Mouse (Mus musculus) left cerebral cortex, postnatal 4 days (tissue): ENCODE measurements around the gene Tmem33. TPM values are rescaled to one million over a fixed set of nuclear protein-coding genes. Genes with fewer than 3 reads are reported as not detected.

Source experiments
- DNase-seq: peaks from one replicate; pipeline ENCODE4 v3.0.0-alpha.2; 2022
- intact Hi-C: fragments of 180-260 bp; cut with DNase I; formaldehyde crosslinking; loops from one replicate; pipeline ENCODE4 v1.15.1; 2025
- total RNA-seq, 2 experiments: library from RNA; stranded (reverse); gene quantifications; 2 replicates each; pipeline ENCODE4 v1.2.3; 2021

Tmem33 gene
- total RNA-seq, 2 experiments from 2014 or later = 60.6 to 66.2 TPM

GRCm38 (mm10) chr5:67252261-67252660 is 8.1 kb upstream of the Tmem33 start:
- intact Hi-C loops = no loop called here
- DNase-seq = no peak

- DNase-seq = no peak
- intact Hi-C loops = no loop called here
These were observed 4.7 kb upstream of the Tmem33 start for GRCm38 (mm10) chr5:67255664-67256063.

- intact Hi-C loops = no loop called here
- DNase-seq = no peak
These were observed 1.9 kb upstream of the Tmem33 start for GRCm38 (mm10) chr5:67258473-67258872.

- intact Hi-C loops = no loop called here
- no peak for DNase-seq
These were observed 220 bp upstream of the Tmem33 start for GRCm38 (mm10) chr5:67260159-67260530.

- intact Hi-C loops = no loop called here
- DNase-seq = no peak
These were observed 2.6 kb downstream of the Tmem33 start for GRCm38 (mm10) chr5:67262964-67263363.

- DNase-seq = no peak
- intact Hi-C loops = no loop called here
These were observed 5.7 kb downstream of the Tmem33 start for GRCm38 (mm10) chr5:67266106-67266505.

GRCm38 (mm10) chr5:67269309-67269708 is 8.9 kb downstream of the Tmem33 start:
- DNase-seq = no peak
- intact Hi-C loops = no loop called here

GRCm38 (mm10) chr5:67279407-67279806 is 19.0 kb downstream of the Tmem33 start:
- intact Hi-C loops = no loop called here

GRCm38 (mm10) chr5:67279840-67280239 is 19.5 kb downstream of the Tmem33 start:
- intact Hi-C loops = no loop called here
- DNase-seq = no peak

More at GRCm38 (mm10) chr5:67279407-67279806, 19.0 kb downstream of the Tmem33 start:
- DNase-seq = no peak

GRCm38 (mm10) chr5:67280400-67280799 is 20.0 kb downstream of the Tmem33 start:
- intact Hi-C loops = no loop called here
- no peak for DNase-seq

- no peak for DNase-seq
- intact Hi-C loops = no loop called here
These were observed 34.7 kb downstream of the Tmem33 start for GRCm38 (mm10) chr5:67295029-67295428.

- intact Hi-C loops = no loop called here
- DNase-seq = no peak
These were observed 35.3 kb downstream of the Tmem33 start for GRCm38 (mm10) chr5:67295682-67296081.

- intact Hi-C loops = no loop called here
- DNase-seq = no peak
These were observed 35.8 kb downstream of the Tmem33 start for GRCm38 (mm10) chr5:67296171-67296570.

GRCm38 (mm10) chr5:67297026-67297813 is 36.9 kb downstream of the Tmem33 start:
- no peak for DNase-seq
- intact Hi-C loops = no loop called here

GRCm38 (mm10) chr5:67299847-67300412 is 39.6 kb downstream of the Tmem33 start:
- intact Hi-C loops = no loop called here
- no peak for DNase-seq

- no peak for DNase-seq
- intact Hi-C loops = no loop called here
These were observed 40.7 kb downstream of the Tmem33 start for GRCm38 (mm10) chr5:67300926-67301597.

GRCm38 (mm10) chr5:67301722-67302331 is 41.5 kb downstream of the Tmem33 start:
- no peak for DNase-seq
- intact Hi-C loops = no loop called here

GRCm38 (mm10) chr5:67303816-67304215 is 43.5 kb downstream of the Tmem33 start:
- intact Hi-C loops = no loop called here
- no peak for DNase-seq

- intact Hi-C loops = no loop called here
- DNase-seq = peak; percentile 94
These were observed 46.5 kb downstream of the Tmem33 start, which contains the start of gene Slc30a9 for GRCm38 (mm10) chr5:67306698-67307521. Gene Slc30a9, plus strand, starts transcription at chr5:67306955.

- no peak for DNase-seq
- intact Hi-C loops = no loop called here
These were observed 47.4 kb downstream of the Tmem33 start for GRCm38 (mm10) chr5:67307659-67308222.
